Mouse (Mus musculus) hindbrain, postnatal 0 days (tissue): ENCODE data around the gene Gphn. TPM values are rescaled to one million over a fixed set of nuclear protein-coding genes. Genes with fewer than 3 reads are reported as not detected.

Experiments used
- ATAC-seq: fragments of 200-750 bp; cut with Nextera tagmentation; 2 replicates; pipeline ENCODE4 v1.8.0; 2017; ENCODE audit warnings: mild to moderate bottlenecking, moderate TSS enrichment, moderate library complexity
- DNase-seq: peaks from one replicate; pipeline ENCODE4 v3.0.0-alpha.2; 2015; ENCODE audit warnings: low spot score
- H3K27ac ChIP-seq: fragments of 300-500 bp; sonication (generic); 2 replicates; pipeline ENCODE4 v1.5.1; 2014; ENCODE audit warnings: mild to moderate bottlenecking
- H3K27me3 ChIP-seq: fragments of 300-500 bp; sonication (generic); 2 replicates; pipeline ENCODE4 v1.6.1; 2014; ENCODE audit warnings: low read length, mixed read lengths; ENCODE audit not compliant: insufficient read depth
- H3K36me3 ChIP-seq: fragments of 300-500 bp; sonication (generic); 2 replicates; pipeline ENCODE4 v1.6.1; 2014; ENCODE audit warnings: low read length, mixed read lengths; ENCODE audit not compliant: insufficient read depth
- H3K4me1 ChIP-seq: fragments of 300-500 bp; sonication (generic); 2 replicates; pipeline ENCODE4 v1.6.1; 2014; ENCODE audit warnings: antibody characterized with exemption, low read length, mixed read lengths; ENCODE audit not compliant: insufficient read depth
- H3K4me2 ChIP-seq: fragments of 300-500 bp; sonication (generic); 2 replicates; pipeline ENCODE4 v1.6.1; 2014; ENCODE audit warnings: low read depth, mild to moderate bottlenecking, low read length, moderate library complexity, mixed read lengths
- H3K4me3 ChIP-seq: fragments of 300-500 bp; sonication (generic); 2 replicates; pipeline ENCODE4 v1.5.1; 2014; ENCODE audit warnings: low read length
- H3K9ac ChIP-seq: fragments of 300-500 bp; sonication (generic); replicated peaks from 2 replicates; pipeline ENCODE4 v1.6.1; 2014; ENCODE audit warnings: mild to moderate bottlenecking, low read length, moderate library complexity, mixed read lengths
- H3K9me3 ChIP-seq: fragments of 300-500 bp; sonication (generic); 2 replicates; pipeline ENCODE4 v1.6.1; 2016; ENCODE audit warnings: low read length, mixed read lengths
- CTCF ChIP-seq: IDR thresholded peaks from 2 replicates; pipeline ENCODE4 v1.5.1; 2016; ENCODE audit warnings: antibody characterized with exemption, control low read depth, low read depth
- WGBS: fragments of 180-500 bp; shearing (Covaris S2); extraction: QIAGEN DNeasy Blood & Tissue Kit; methylation state at CpG from one replicate; pipeline ENCODE4 v1.1.7; 2014; 5-methylcytosine and 5-hydroxymethylcytosine counted together
- polyA plus RNA-seq: library from polyadenylated mRNA; unstranded; fragments of >200 nt; fragmentation: Nextera tagmentation; extraction: Ambion mirVana; gene quantifications from 2 replicates; pipeline ENCODE4 v1.2.1, GENCODE M21; 2015
- total RNA-seq: library from RNA; depleted of rRNA; stranded (reverse); fragments of >200 nt; gene quantifications from 2 replicates; pipeline ENCODE4 v1.2.3, GENCODE M21; 2014; rRNA removed

Gene Gphn
- total and polyA plus RNA-seq, 2 experiments from 2014 or later, result 55.4 to 68.8 TPM

- ATAC-seq (no peak), DNase-seq (no peak)
- WGBS, result 85% methylated on average over 4 of the region's 4 CpGs
These were observed 456.1 kb downstream of the Gphn start for GRCm38 (mm10) chr12:78682279-78682678.

GRCm38 (mm10) chr12:78685669-78686215, 459.6 kb downstream of the Gphn start:
- Histone ChIP-seq H3K4me1 (no peaks in the 10 kb centered on the region), H3K27ac (no peak overlapping the region), H3K27me3 (no peaks in the 10 kb centered on the region), H3K9me3 (no peaks in the 10 kb centered on the region), H3K4me3 (no peak overlapping the region), H3K4me2 (no peak overlapping the region), H3K9ac (no peak overlapping the region), H3K36me3 (no peaks in the 10 kb centered on the region; the same call in 1 of the 2 replicates)
- ATAC-seq, result no peak
- no peak for DNase-seq
- 87% methylated on average over 1 of the region's 1 CpGs for WGBS
- no peak for TF ChIP-seq CTCF

More at GRCm38 (mm10) chr12:78682279-78682678, 456.1 kb downstream of the Gphn start:
- no peak overlapping the region for H3K4me3 ChIP-seq
- TF ChIP-seq CTCF, result no peak
- no peaks in the 10 kb centered on the region for H3K4me1 ChIP-seq
- H3K9ac ChIP-seq, result no peak overlapping the region
- no peak overlapping the region for H3K27ac ChIP-seq
- H3K4me2 ChIP-seq, result no peak overlapping the region
- no peaks in the 10 kb centered on the region; the same call in 1 of the 2 replicates for H3K36me3 ChIP-seq
- no peaks in the 10 kb centered on the region for H3K9me3 ChIP-seq
- no peaks in the 10 kb centered on the region for H3K27me3 ChIP-seq

GRCm38 (mm10) chr12:78688876-78689275, 462.7 kb downstream of the Gphn start:
- ATAC-seq (no peak), DNase-seq (no peak)
- 84% methylated on average over 5 of the region's 5 CpGs for WGBS
- H3K4me3 ChIP-seq, result no peak overlapping the region
- H3K27me3 ChIP-seq, result no peaks in the 10 kb centered on the region
- no peak overlapping the region for H3K4me2 ChIP-seq
- TF ChIP-seq CTCF, result no peak
- H3K36me3 ChIP-seq, result no peaks in the 10 kb centered on the region; the same call in 1 of the 2 replicates
- H3K4me1 ChIP-seq, result no peaks in the 10 kb centered on the region
- no peaks in the 10 kb centered on the region for H3K9me3 ChIP-seq
- no peak overlapping the region for H3K27ac ChIP-seq
- no peak overlapping the region for H3K9ac ChIP-seq

- Histone ChIP-seq H3K27ac (no peak within 1 kb of the TSS), H3K9me3 (no peaks in the 10 kb centered on the region), H3K9ac (no peak within 1 kb of the TSS), H3K4me3 (no peak within 1 kb of the TSS), H3K4me1 (no peaks in the 10 kb centered on the region), H3K4me2 (no peak within 1 kb of the TSS), H3K36me3 (no peaks in the 10 kb centered on the region), H3K27me3 (no peaks in the 10 kb centered on the region)
- 68% methylated on average over 1 of the region's 1 CpGs for WGBS
- no peak for DNase-seq
- TF ChIP-seq CTCF, result no peak
- no peak for ATAC-seq
These were observed 465.1 kb downstream of the Gphn start, which contains the start of gene Fam71d for GRCm38 (mm10) chr12:78691325-78691724. Gene Fam71d, plus strand, starts transcription at chr12:78691535.

- DNase-seq, result no peak
- Histone ChIP-seq H3K36me3 (no peaks in the 10 kb centered on the region), H3K27ac (no peak overlapping the region), H3K4me2 (no peak overlapping the region), H3K9ac (no peak overlapping the region), H3K9me3 (no peaks in the 10 kb centered on the region), H3K4me3 (no peak overlapping the region), H3K4me1 (no peaks in the 10 kb centered on the region), H3K27me3 (no peaks in the 10 kb centered on the region)
- no peak for ATAC-seq
- 93% methylated on average over 2 of the region's 2 CpGs for WGBS
- no peak for TF ChIP-seq CTCF
These were observed 467.1 kb downstream of the Gphn start for GRCm38 (mm10) chr12:78693281-78693680.

GRCm38 (mm10) chr12:78717783-78718182, 491.6 kb downstream of the Gphn start:
- no peak overlapping the region for H3K9ac ChIP-seq
- H3K36me3 ChIP-seq, result no peaks in the 10 kb centered on the region
- WGBS, result 80% methylated on average over 2 of the region's 2 CpGs
- no peak for TF ChIP-seq CTCF
- H3K27me3 ChIP-seq, result no peaks in the 10 kb centered on the region
- H3K4me1 ChIP-seq, result no peaks in the 10 kb centered on the region
- H3K4me3 ChIP-seq, result no peak overlapping the region
- DNase-seq (no peak), ATAC-seq (no peak)
- H3K9me3 ChIP-seq, result no peaks in the 10 kb centered on the region
- no peak overlapping the region for H3K4me2 ChIP-seq
- H3K27ac ChIP-seq, result no peak overlapping the region

- Histone ChIP-seq H3K27me3 (no peaks in the 10 kb centered on the region), H3K4me1 (no peaks in the 10 kb centered on the region), H3K4me2 (no peak overlapping the region), H3K9ac (no peak overlapping the region), H3K9me3 (no peaks in the 10 kb centered on the region), H3K36me3 (no peaks in the 10 kb centered on the region), H3K4me3 (no peak overlapping the region), H3K27ac (no peak overlapping the region)
- WGBS, result 58% methylated on average over 4 of the region's 4 CpGs
- ATAC-seq (no peak), DNase-seq (no peak)
- TF ChIP-seq CTCF, result no peak
These were observed 501.5 kb downstream of the Gphn start for GRCm38 (mm10) chr12:78727723-78728122.

Other genes starting within 250 kb of the Gphn start
- not detected in 2 replicates for gene Gm6657, start 32.1 kb upstream of the Gphn start, total RNA-seq
- gene Gm6657, start 32.1 kb upstream of the Gphn start, polyA plus RNA-seq, result not detected in 2 replicates